Mouse (Mus musculus): ENCODE results near the gene Zfr. TPM values are rescaled to one million over a fixed set of nuclear protein-coding genes. Genes with fewer than 3 reads are reported as not detected.

The Zfr gene
- polyA plus RNA-seq, 1 experiment from 2014 or later: 136 TPM

GRCm38 (mm10) chr15:12203512-12204318, 86.1 kb downstream of the Zfr start:
- ATAC-seq (replicated peaks; ENCODE audit: low FRiP score) (no peak), DNase-seq (ENCODE audit: low spot score) (no peak)
- 50% methylated on average over 10 of the region's 10 CpGs for WGBS
- Histone ChIP-seq H3K27me3 (ENCODE audit: control insufficient read depth, insufficient read depth, low read length) (no peaks in the 10 kb centered on the region), H3K4me2 (ENCODE audit: low read depth, low read length, severe bottlenecking) (peak overlapping the region; percentile 54), H3K27ac (ENCODE audit: low read depth, low read length) (peak overlapping the region; percentile 78; the same call in 1 of the 2 replicates), H3K9me3 (ENCODE audit: control insufficient read depth, low read length) (no peaks in the 10 kb centered on the region), H3K9ac (ENCODE audit: low read length) (peak overlapping the region; percentile 56), H3K36me3 (ENCODE audit: control insufficient read depth, insufficient read depth, low read length) (no peaks in the 10 kb centered on the region), H3K4me3 (ENCODE audit: low read depth, low read length) (peak overlapping the region; percentile 91), H3K4me1 (replicated peaks; ENCODE audit: control insufficient read depth, insufficient read depth, low read length) (no peaks in the 10 kb centered on the region; the same call in 1 of the 2 replicates)

DNA sequence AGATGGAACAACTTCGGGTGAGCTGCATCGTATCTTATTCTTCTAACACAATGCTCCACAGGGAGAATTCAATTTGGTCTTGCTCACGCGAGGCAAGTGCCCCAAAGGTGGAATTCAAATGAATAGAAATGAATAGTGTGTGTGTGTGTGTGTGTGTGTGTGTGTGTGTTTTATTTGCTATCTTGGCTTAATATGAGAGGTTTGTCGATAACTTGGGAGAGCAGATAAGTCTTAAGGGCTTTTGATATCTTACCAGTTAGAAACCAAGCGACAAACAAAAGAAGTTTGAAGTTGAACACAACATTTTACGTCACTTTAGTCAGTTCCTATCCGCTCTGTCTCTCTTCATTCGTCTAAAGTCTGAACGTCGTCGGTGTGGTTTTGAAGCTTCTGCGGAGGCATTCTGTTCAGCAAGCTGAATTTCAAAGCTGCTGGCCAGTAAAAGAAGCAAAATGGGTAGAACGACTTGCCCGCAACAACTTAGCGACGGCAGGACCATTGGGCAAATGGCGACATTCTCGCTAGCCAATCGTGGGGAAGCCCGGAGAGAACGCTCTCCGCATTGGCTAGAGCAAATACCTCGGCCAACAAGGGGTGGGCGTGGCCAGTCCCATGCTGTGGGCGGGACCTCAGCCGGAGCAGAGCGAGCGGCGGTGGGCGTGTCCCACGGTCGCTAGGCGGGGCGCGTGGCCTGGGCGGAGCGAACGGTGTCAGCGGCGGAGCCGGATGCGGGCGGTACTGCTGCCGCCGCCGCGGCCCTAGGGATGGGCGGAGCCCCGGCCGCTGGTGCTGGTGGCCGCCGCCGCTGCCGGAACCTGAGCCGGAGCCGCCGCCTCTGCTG, 86.9 kb downstream of the Zfr start, which contains the start of gene Mtmr12:
Gene Mtmr12, plus strand, starts transcription at position 710 of the 841 bp plus-strand sequence.
- peak; percentile 99 for ATAC-seq (replicated peaks; ENCODE audit: low FRiP score)

DNA sequence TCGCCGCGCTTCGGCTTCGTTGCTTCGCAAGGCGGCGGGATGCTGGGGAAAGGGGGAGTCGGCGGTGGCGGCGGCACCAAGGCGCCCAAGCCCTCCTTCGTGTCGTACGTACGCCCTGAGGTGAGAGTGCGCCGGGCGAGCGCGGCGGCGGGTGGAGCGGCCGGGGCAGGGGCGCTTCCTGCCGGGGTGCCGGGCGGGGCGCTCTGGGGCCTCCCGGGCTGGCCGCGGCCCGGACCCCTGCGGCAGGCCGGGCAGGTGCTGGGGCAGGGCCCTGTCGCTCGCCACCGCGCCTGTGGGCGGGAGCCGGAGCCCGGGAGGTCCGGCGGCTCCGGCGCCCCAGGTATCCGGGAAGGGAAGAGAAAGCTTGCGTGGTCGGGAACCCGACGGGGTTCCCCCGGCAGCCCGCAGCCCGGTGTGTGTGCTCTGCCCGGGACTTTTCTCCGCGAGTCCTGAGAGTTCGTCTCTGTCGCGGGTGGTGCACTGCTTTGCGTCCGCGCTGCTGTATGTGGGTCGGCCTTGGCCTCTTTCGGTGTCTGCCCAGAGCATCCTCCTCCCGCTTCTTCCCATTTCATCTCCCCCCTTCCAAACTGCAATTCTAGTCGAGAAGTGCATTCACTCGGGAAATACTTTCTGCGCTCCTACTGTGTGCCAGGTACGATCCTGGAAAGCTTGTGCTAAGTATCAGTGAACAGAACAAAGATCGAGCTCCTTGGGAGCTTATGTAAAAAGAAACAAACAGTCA, 87.7 kb downstream of the Zfr start:
- no peaks in the 10 kb centered on the region for H3K9me3 ChIP-seq (ENCODE audit: control insufficient read depth, low read length)
- peak overlapping the region; percentile 91 for H3K4me3 ChIP-seq (ENCODE audit: low read depth, low read length)
- no peaks in the 10 kb centered on the region for H3K36me3 ChIP-seq (ENCODE audit: control insufficient read depth, insufficient read depth, low read length)
- under 1% methylated on average over 46 of the region's 73 CpGs for WGBS
- peak; percentile 87 for ATAC-seq (replicated peaks; ENCODE audit: low FRiP score)
- peak overlapping the region; percentile 92 for H3K9ac ChIP-seq (ENCODE audit: low read length)
- no peak for DNase-seq (ENCODE audit: low spot score)
- no peaks in the 10 kb centered on the region for H3K27me3 ChIP-seq (ENCODE audit: control insufficient read depth, insufficient read depth, low read length)
- H3K4me2 ChIP-seq (ENCODE audit: low read depth, low read length, severe bottlenecking): peak overlapping the region; percentile 70
- H3K4me1 ChIP-seq (replicated peaks; ENCODE audit: control insufficient read depth, insufficient read depth, low read length): no peaks in the 10 kb centered on the region; the same call in 1 of the 2 replicates
- peak overlapping the region; percentile 71 for H3K27ac ChIP-seq (ENCODE audit: low read depth, low read length)

More for the DNA sequence above, 86.9 kb downstream of the Zfr start, which contains the start of gene Mtmr12:
- WGBS: under 1% methylated on average over 53 of the region's 58 CpGs
- H3K9ac ChIP-seq (ENCODE audit: low read length): peak within 1 kb of the TSS; percentile 92
- H3K27ac ChIP-seq (ENCODE audit: low read depth, low read length): peak within 1 kb of the TSS; percentile 78
- H3K4me3 ChIP-seq (ENCODE audit: low read depth, low read length): peak within 1 kb of the TSS; percentile 91
- no peaks in the 10 kb centered on the region for H3K9me3 ChIP-seq (ENCODE audit: control insufficient read depth, low read length)
- H3K36me3 ChIP-seq (ENCODE audit: control insufficient read depth, insufficient read depth, low read length): no peaks in the 10 kb centered on the region
- peak; percentile 100 for DNase-seq (ENCODE audit: low spot score)
- H3K4me2 ChIP-seq (ENCODE audit: low read depth, low read length, severe bottlenecking): peak within 1 kb of the TSS; percentile 70
- H3K4me1 ChIP-seq (replicated peaks; ENCODE audit: control insufficient read depth, insufficient read depth, low read length): no peaks in the 10 kb centered on the region; the same call in 1 of the 2 replicates
- H3K27me3 ChIP-seq (ENCODE audit: control insufficient read depth, insufficient read depth, low read length): no peaks in the 10 kb centered on the region

- H3K4me3 ChIP-seq (ENCODE audit: low read depth, low read length): peak overlapping the region; percentile 91
- H3K27me3 ChIP-seq (ENCODE audit: control insufficient read depth, insufficient read depth, low read length): no peaks in the 10 kb centered on the region
- no peak overlapping the region for H3K27ac ChIP-seq (ENCODE audit: low read depth, low read length)
- H3K36me3 ChIP-seq (ENCODE audit: control insufficient read depth, insufficient read depth, low read length): no peaks in the 10 kb centered on the region
- no peaks in the 10 kb centered on the region; the same call in 1 of the 2 replicates for H3K4me1 ChIP-seq (replicated peaks; ENCODE audit: control insufficient read depth, insufficient read depth, low read length)
- 44% methylated on average over 14 of the region's 14 CpGs for WGBS
- peak overlapping the region; percentile 92 for H3K9ac ChIP-seq (ENCODE audit: low read length)
- ATAC-seq (replicated peaks; ENCODE audit: low FRiP score) (no peak), DNase-seq (ENCODE audit: low spot score) (no peak)
- H3K4me2 ChIP-seq (ENCODE audit: low read depth, low read length, severe bottlenecking): peak overlapping the region; percentile 70
- H3K9me3 ChIP-seq (ENCODE audit: control insufficient read depth, low read length): no peaks in the 10 kb centered on the region
Observed at GRCm38 (mm10) chr15:12205902-12206645, 88.4 kb downstream of the Zfr start.

DNA sequence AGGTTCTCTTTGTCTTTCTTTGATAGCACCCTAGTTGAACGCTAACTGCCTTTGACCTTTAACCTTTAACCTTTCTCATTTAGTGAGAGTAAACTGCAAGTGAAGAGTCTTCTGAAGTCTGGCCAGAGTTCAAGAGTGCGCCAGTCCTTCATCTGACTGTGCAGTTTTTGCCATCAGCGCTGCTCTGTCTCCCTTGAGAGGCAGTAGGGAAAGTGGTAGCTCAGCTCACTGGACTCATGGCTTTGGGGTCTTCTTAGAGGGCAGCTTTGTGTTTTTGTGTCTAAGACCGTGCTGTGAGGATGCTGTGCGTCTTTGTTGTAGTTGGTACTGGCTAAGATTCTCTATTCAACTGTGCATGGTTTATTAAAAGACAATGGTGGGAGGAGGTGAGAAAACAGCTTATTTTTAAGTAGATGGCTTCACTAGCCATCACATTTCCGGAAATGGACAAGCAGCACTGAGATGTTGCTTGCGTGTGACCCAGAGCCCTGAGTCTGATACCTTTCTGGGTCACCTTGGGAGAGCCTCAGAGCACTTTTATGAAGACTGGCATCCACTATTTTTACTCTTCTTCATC, 89.1 kb downstream of the Zfr start:
- 73% methylated on average over 7 of the region's 7 CpGs for WGBS
- H3K9ac ChIP-seq (ENCODE audit: low read length): no peak overlapping the region

GRCm38 (mm10) chr15:12207556-12208090, 90.0 kb downstream of the Zfr start:
- Histone ChIP-seq H3K9me3 (ENCODE audit: control insufficient read depth, low read length) (no peaks in the 10 kb centered on the region), H3K4me2 (ENCODE audit: low read depth, low read length, severe bottlenecking) (no peak overlapping the region), H3K27me3 (ENCODE audit: control insufficient read depth, insufficient read depth, low read length) (no peaks in the 10 kb centered on the region), H3K9ac (ENCODE audit: low read length) (no peak overlapping the region), H3K4me1 (replicated peaks; ENCODE audit: control insufficient read depth, insufficient read depth, low read length) (no peaks in the 10 kb centered on the region; the same call in 1 of the 2 replicates), H3K4me3 (ENCODE audit: low read depth, low read length) (no peak overlapping the region), H3K36me3 (ENCODE audit: control insufficient read depth, insufficient read depth, low read length) (no peaks in the 10 kb centered on the region), H3K27ac (ENCODE audit: low read depth, low read length) (no peak overlapping the region)
- WGBS: 80% methylated on average over 6 of the region's 6 CpGs
- no peak for ATAC-seq (replicated peaks; ENCODE audit: low FRiP score)
- no peak for DNase-seq (ENCODE audit: low spot score)

More for the DNA sequence above, 89.1 kb downstream of the Zfr start:
- ATAC-seq (replicated peaks; ENCODE audit: low FRiP score) (no peak), DNase-seq (ENCODE audit: low spot score) (no peak)
- H3K36me3 ChIP-seq (ENCODE audit: control insufficient read depth, insufficient read depth, low read length): no peaks in the 10 kb centered on the region
- no peak overlapping the region for H3K4me3 ChIP-seq (ENCODE audit: low read depth, low read length)
- H3K4me1 ChIP-seq (replicated peaks; ENCODE audit: control insufficient read depth, insufficient read depth, low read length): no peaks in the 10 kb centered on the region; the same call in 1 of the 2 replicates
- no peaks in the 10 kb centered on the region for H3K27me3 ChIP-seq (ENCODE audit: control insufficient read depth, insufficient read depth, low read length)
- H3K27ac ChIP-seq (ENCODE audit: low read depth, low read length): no peak overlapping the region
- H3K4me2 ChIP-seq (ENCODE audit: low read depth, low read length, severe bottlenecking): no peak overlapping the region
- no peaks in the 10 kb centered on the region for H3K9me3 ChIP-seq (ENCODE audit: control insufficient read depth, low read length)

GRCm38 (mm10) chr15:12211577-12211976, 93.9 kb downstream of the Zfr start:
- Histone ChIP-seq H3K9me3 (ENCODE audit: control insufficient read depth, low read length) (no peaks in the 10 kb centered on the region), H3K4me2 (ENCODE audit: low read depth, low read length, severe bottlenecking) (no peak overlapping the region), H3K36me3 (ENCODE audit: control insufficient read depth, insufficient read depth, low read length) (no peaks in the 10 kb centered on the region), H3K9ac (ENCODE audit: low read length) (no peak overlapping the region), H3K27me3 (ENCODE audit: control insufficient read depth, insufficient read depth, low read length) (no peaks in the 10 kb centered on the region), H3K27ac (ENCODE audit: low read depth, low read length) (no peak overlapping the region), H3K4me1 (replicated peaks; ENCODE audit: control insufficient read depth, insufficient read depth, low read length) (no peaks in the 10 kb centered on the region; the same call in 1 of the 2 replicates), H3K4me3 (ENCODE audit: low read depth, low read length) (no peak overlapping the region)
- DNase-seq (ENCODE audit: low spot score) (no peak), ATAC-seq (replicated peaks; ENCODE audit: low FRiP score) (no peak)
- 89% methylated on average over 8 of the region's 8 CpGs for WGBS

Measured in forebrain, embryonic 11.5 days (tissue).